Mouse (Mus musculus) ES-Bruce4 (cell line): ENCODE results near the gene Prrg2.

ENCODE experiments used
- CTCF ChIP-seq: IDR thresholded peaks from one replicate; pipeline ENCODE4 v1.8.1; 2011; ENCODE audit warnings: low read depth, low read length
- EP300 ChIP-seq: IDR thresholded peaks from 2 replicates; pipeline ENCODE4 v1.6.1; 2011; ENCODE audit warnings: low read depth, low read length; ENCODE audit not compliant: insufficient read depth
- POLR2A ChIP-seq: IDR thresholded peaks from one replicate; pipeline ENCODE4 v1.8.1; 2011; ENCODE audit warnings: low read length; ENCODE audit not compliant: insufficient read depth

- TF ChIP-seq POLR2A: no peak
- no peak for TF ChIP-seq CTCF
- TF ChIP-seq EP300: no peak
These were observed 45.7 kb downstream of the Prrg2 start for GRCm38 (mm10) chr7:45016761-45017160.
